Mouse (Mus musculus): Measurements from ENCODE around the gene Snd1.

Snd1 gene

DNA sequence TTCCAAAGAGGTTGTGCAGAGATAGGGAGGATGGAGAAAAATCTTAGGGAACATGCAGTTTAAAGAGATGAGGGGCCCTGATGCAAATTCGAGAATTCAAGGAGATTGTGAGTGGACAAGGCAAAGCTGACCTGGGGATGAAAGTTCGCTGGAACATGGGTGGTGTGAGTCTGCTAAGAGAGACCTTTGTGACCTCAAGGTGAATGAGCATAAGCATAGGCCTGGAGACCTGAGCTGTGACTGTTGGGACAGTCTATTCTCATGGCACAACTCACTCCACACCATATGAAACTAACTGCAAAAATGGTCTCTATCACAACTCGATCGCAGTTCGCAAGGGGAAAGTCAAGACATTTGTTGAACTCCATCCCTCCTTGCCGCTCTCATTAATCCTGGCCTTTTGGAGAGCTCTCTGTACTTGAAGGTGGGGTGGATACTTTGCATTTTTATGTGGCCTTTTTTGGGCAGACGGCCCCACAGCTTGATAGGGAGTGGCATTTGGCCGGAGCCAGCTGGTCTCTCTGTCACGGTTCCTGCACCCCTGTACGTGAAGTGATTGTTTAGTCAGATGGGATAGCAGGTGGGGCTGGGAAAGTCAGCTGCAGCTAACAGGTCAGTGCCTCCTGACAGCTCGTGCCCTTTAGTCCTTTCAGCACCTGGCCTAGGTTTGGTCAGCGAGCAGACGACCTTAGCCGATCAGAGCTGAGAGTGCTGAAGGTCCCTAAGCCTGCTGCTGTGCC, 273.2 kb downstream of the Snd1 start:
- in situ Hi-C loops (cut with MseI, MboI), result no loop called here

DNA sequence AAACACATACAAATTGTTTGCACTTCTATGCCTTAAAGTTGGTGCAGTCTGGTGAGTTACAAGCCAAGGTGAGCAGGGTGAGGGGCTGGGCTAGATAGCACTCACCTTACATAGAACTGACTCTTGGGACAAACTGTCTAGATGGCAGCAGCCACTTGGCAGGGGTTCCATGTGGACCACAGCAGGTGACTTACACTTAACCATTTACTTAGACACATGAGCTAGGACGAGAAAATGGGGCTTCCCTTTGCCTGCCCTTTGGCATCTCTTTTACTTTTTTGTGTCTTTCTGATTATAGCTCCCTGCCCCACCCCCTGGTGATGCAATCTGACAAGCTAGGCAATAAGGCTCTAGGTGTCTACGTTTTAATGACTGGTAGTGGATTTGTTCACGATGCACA, 274.3 kb downstream of the Snd1 start:
- in situ Hi-C loops (cut with MseI, MboI), result no loop called here

DNA sequence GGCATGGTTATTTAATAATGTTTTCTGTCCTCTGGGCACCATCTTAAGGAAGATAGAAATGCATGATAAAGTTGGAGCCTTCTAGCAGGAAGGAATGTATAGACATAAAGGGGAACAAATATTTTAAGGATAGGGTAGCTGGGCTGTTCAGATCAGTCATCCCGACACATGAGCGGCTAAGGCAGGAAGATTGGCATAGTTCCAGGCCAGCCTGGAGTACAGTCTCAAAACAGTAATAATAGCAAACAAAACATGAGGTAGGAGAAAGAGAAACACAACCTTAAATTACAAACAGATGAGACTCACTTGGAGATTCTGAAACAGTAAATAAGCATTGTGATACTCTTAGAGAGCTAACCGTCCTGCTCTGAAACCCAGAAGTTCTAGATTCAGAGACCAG, 276.2 kb downstream of the Snd1 start:
- in situ Hi-C loops (cut with MseI, MboI), result no loop called here

DNA sequence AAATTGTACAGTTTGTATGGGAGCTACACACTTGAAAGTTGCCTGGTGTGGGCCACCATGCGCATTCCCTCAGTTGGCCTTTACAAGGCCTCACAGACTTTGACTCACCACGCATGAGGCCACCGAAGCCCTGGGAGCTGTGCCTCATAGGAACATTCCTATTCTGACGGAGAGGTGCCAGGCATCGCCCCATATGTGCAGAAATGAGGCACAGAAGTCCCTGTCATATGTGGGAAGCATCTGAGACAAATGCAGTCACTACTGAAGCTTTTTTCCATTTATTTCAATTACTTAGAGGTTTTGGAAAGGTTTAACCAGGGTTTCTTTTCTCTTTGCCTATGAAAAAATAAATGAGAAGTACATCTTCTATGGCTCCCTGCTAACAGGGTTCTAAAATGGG, 278.3 kb downstream of the Snd1 start:
- in situ Hi-C loops (cut with MseI, MboI), result no loop called here

DNA sequence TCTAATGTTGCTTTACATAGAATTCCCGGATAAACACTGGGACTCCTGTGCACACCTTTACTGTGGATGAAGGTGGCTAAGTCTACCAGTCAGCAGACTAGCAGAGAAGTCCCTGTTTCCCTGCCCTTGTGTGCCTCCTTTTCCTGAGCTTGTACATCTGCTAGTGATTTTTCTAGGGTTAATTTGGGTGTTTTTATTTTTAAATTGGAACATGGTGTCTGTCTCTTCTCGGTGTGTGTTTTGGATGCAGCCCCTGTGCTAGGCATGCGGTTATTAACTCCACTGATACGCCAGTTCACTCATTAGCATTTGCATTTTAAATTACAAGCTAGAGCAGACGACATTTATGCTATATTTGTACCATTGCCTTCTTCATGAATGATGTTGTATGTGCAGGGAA, 278.7 kb downstream of the Snd1 start:
- in situ Hi-C loops (cut with MseI, MboI), result no loop called here

DNA sequence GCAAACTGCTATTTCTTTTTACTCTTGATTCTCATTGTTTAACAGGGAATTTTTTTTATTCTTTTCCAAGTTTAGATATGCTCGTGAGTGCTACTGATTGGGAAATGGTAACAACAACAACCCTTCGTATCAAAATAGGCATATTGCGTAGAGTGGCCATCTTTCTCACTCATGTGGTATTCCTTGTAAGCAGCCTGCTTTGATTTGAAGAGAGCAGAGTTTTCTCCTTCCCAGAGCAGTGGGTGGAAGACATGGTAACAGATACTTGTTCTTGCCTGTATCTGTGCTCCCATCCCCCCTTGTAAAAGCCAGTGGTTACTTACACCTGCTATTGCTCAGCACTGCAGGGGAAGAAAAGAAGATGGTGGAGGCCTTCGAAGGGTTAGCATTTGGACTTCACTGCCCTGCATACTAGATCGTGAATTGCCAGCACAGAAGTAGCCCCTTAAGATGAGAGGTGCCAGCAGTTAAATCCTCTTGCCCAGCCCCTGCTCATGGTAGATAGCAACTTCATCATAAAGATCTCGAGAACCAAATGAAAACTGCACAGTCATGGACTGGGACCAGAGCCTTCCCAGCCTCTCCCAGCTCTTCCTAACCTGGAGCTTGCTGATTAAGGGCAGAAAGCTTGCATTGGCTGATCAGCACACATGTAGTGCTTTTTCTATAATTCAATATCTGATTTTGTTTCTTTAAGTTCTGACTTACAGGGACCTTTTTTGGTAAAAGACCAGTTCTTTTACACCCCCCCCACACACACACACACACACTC, 279.4 kb downstream of the Snd1 start:
- in situ Hi-C loops (cut with MseI, MboI), result no loop called here

DNA sequence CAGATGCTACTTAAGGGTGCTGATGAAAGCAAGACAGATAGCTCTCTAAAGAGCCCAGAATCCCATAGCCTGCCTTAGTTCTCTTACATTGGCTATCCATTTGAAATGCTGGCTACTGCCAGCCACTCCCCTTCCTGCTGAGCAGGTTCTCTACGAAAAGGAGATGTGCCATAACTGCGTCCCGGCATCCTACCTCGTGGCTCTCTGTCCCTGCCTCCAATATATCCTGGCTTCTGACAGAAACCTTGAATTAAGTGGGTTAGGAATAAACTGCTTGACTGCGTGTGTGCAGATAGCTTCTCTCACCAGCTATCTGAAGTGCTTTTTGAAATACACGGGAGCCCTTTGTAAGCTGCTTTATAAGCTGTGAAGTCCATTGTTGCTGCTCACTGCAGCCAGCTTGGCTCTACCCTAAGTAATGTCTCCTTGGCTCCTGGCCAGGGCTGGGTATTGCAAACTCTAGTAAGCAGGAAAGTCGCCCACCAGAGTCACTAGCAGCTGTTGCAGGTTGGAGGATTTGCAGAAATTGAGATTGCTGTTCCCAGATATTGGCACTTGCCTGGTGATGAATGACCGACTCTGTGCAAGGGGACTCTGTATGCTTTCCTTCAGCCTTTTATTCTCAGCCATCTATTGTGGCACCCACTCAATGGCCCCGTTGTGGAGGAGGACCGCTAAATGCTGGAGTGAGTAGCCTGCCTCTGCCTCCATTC, 281.5 kb downstream of the Snd1 start:
- in situ Hi-C loops (cut with MseI, MboI), result no loop called here

DNA sequence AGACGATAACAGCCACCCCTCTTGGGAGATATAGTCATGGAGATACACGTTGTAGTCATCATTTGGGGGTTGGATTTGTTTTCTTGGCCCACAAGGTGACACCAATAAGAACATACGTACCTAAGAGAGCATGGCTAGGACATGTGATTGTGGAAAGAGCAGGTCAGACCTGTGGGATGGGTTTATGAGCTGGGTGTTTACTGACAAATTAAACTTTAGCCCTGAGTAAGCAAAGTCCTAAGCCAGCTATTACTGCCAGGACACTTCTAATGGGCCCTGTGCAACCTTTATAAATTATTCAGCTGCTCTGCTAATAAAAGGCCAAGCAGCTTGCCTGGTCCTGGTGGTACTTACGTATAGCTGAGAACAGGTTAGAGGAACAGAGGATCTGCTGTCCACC, 283.4 kb downstream of the Snd1 start:
- in situ Hi-C loops (cut with MseI, MboI), result no loop called here

DNA sequence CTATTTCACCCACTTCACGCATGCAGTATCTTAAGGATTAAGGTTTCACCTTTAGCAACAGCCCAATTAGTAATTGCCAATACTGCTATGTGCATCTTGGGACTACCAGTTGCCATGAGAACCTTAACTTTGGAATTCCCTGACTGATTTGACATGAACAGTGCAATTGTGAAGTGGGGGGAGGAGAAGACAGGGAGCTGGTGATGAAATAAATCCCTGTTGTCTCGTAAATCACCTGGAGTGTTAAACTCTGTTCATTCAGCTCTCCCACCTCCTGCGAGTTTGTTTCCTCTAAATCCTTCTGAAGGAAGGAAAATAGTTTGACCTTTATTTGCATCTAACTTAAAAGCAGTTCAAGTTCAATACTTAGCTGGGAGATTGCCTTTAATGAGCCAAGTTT, 286.8 kb downstream of the Snd1 start:
- in situ Hi-C loops (cut with MseI, MboI), result no loop called here

DNA sequence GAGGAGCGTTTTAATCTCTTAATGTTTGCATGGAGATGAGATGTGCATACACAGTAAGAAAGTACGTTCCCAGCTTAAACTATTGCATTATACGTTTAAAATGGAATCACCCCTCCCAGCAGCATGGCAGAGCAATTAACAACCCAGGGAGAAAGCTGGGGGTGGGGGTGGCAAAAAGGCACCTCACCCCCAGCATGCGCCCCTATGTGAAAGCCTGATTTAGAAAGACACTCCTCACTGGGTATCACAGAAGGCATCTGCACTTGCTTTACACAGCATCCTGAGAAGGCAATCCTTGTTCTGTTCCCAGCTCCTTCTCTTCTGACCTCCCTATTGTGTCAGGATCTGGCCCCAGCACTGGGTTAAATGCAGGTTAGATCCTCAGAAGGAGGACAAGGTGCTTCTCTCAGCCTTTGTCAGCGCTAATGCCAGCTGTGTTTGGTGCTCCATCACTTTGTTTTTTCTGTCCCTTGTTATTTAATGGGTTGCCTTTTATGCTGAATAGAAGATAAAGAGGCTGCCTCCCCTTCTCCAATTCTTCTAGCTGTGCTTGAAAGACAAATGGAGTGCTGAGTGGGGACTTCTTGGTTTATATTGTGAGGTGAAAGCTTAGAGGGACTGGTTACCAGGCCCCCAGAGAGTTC, 287.3 kb downstream of the Snd1 start:
- in situ Hi-C loops (cut with MseI, MboI), result no loop called here

DNA sequence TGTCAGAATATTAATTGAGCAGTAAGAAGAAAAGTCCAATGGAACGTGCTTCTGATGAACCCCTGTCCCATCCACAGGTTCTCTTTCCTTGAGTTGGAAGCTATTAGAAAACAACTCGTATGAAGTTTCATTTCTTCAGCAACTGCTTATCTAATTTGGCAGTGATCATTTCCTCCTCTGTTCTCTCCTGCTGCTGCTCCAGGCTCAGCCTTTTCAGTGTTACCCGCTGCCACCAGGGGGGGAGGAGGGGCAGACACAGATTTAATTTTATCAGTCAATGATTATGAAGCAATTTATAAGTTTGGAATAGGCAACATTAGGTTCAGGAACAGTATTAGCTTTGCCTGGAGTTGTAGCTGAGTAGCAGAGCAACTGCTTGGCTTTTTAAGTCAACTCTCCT, 291.7 kb downstream of the Snd1 start:
- in situ Hi-C loops (cut with MseI, MboI), result no loop called here

DNA sequence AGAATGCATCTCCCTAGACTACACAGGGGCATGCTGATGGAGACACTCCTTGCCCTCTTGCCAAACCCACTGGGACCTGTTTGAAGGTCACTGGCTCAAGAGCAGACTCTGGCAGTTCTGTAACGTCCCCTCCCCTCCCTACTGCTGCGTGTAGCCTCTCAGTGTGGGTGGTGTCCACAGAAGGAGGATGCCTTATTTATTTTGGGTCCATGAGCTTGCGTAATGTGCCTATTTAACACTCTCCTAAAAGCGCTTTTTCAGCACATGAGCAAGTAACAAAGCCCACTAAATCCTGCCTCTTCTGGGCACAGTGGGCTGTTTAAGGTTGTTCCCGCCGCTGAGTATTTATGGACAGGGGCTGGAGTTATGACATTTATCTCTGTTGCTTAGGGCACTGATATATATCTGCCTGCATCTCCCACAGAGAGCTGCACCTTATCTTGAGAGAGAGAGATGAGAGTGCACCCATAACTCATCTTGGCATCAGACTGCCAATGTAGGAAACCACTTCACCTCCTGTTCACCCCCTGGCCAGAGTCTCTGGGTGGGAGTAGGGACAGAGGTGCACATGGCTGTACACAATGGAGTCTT, 293.0 kb downstream of the Snd1 start:
- in situ Hi-C loops (cut with MseI, MboI), result no loop called here

DNA sequence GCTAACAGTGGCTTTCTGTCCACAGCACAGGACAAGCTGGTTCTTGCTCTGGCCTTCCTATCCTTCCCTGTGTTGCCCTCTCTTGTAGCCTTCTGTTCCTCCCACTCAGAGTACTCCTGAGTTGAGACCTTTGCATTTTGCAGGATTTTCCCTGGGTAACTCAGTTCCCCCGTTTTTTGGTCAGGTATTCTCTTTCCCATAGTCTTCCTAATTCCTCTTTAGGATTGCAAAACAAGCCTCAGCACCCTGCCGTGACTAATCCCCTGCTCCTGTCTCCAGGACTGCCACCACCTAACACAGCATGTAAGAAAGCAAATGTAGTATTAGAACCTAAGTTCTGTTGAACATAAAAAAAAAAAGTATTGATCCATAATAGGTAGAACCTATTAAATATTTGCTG, 296.4 kb downstream of the Snd1 start:
- in situ Hi-C loops (cut with MseI, MboI), result no loop called here

DNA sequence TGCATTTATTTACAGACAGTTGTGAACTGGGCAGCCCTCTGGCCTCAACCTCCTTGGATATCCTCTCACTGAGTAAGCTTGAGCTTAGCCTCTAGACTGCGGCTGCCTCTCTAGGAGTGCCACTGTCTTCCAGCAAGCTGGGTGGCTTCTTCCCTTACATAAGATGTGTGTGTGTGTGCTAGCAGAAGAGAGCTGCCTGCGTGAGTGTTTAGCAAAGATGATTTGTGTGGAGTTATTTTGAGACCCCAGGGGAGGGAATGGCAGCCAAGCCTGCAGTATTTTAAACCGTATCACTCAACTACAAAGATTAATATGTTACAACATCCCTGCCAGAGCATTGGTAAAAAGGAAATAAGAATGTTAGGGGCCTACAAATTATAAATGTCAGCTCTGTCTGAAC, 306.8 kb downstream of the Snd1 start:
- in situ Hi-C loops (cut with MseI, MboI), result no loop called here

DNA sequence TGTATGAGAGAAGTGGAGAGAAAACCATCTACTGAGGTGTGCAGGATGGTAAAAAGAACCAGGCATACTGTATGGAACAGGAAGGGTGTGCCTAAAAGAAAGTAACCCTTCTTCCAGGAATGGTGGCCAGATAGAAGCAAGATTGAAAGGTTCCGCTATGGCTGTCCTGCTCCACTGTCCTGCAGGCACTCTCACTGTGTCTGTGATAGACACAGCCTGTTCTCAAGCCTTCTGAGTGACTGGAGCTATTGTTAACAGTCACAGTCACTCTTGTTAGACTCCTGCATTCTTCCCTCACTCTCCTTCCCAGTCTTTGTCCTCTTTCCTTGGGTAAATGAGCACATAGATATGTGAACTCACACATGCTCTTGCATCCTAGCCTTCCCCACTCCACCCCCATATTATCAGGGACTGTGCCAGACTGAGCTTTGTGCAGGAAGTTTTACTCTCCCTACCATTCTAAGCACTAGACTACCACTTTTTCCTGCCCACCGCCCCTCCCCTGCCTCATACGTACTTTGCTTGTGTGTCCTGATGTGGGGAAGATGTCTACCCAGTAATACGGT, 308.2 kb downstream of the Snd1 start:
- in situ Hi-C loops (cut with MseI, MboI), result no loop called here

DNA sequence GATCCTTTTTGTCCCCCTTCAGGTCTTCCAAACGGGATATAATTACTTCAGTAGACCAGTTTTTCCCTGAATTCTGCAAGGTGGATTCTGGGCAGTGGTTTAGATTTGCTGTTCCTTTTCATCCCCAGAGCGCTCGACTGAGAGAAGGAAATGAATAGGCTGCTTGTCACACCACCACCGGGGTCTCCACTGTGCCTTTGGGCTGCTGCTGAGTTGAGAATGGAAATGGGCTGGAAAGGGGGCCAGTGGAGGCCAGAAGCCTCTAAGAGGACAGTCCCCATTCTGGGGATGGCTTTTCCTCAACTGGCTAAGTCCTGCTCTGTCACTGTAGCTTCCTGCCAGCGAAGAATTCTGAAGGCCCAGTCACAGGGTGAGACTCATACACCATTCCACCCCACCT, 309.0 kb downstream of the Snd1 start:
- in situ Hi-C loops (cut with MseI, MboI), result no loop called here

DNA sequence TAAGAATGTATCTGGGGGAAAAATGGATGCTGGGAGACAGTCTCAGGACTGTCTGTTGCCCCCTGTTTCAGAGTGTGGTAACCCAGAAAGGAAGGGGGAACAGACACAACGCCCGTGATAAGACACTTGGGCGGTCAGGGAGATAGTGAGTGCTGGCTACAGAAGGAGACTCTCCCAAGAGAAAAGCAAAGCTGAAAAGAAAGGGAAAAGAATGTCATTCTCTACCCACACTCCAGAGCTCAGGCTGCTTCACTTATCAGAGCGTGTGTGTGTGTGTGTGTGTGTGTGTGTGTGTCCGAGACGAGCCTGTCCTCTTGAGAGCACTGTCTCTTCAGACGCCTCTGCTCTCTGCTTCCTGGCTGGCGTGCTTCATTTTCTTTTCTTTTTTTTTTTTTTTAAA, 310.8 kb downstream of the Snd1 start:
- in situ Hi-C loops (cut with MseI, MboI), result no loop called here

DNA sequence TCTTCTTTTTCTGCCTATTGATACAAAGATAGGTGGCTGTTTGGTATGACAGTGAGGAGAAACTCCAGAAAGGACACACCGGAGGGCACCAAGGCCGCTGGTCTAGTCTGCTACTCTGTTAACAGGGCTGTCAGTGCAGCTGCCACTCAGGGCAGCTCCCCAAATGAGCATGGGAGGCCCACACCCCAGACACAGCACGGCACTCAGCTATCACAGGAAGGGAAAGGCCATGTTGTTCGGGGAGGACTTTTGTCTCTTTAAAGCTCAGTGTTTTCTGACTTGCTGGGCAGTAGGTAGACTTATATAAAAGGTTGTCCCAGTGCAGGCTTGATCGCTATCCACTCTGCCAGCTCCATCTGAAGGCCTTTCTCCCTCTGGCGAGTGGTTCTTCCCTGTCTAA, 312.2 kb downstream of the Snd1 start:
- in situ Hi-C loops (cut with MseI, MboI), result no loop called here

DNA sequence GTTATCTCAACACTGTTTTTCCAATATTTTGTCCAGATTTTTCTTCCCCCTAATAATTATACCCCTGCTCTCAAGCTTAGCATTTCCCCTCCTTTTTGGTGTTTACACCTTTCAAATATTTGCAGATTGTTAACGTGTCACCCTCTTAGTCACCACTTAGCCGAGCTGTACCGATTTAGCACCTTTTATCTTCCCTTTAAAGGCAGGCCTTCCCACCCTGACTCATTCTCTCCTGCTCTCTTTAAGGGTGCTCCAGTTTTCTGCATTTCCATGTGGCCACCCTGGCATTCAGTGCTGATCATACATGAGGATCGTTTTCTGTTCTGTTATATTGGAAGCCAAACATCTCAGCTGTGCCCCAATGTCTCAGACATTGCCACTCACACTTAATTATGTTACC, 314.7 kb downstream of the Snd1 start:
- in situ Hi-C loops (cut with MseI, MboI), result no loop called here

DNA sequence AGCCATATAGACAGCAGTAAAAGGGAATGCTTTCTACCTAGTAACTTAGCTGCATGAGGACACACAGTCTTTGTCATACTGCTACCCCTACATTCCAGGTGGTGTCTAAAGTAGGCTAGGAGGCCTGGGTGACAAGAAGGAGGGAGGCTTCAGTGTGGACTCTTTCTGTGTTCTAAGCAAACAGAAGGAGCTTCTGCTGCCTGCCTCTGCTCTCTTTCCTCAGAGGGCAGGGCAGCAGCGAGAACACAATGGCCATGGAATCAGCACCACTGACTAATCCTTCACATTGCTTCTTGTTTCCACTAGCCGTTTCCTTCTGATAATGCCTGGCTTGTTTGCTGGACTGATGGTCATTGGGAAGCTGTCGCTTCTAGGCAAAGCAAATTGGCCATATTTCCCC, 316.2 kb downstream of the Snd1 start:
- in situ Hi-C loops (cut with MseI, MboI), result no loop called here

DNA sequence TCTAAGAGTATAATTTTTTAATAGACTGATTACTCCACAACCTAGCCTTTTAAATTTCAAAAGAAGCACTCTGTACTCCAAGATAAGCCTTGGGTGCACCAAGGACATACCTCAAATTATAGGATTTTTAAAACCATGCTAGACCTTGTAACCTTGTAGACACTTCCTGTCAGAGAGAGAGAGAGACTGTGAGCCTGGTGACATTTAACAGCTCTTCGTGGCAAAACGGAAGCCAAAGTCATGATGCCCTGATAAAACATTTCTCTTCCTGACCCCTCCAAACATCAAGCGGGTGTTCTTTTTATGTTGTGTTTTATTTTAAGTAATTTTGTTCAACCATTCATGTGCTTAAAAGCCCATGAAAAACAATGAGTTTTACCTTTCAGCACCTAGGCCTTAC, 316.9 kb downstream of the Snd1 start:
- in situ Hi-C loops (cut with MseI, MboI), result no loop called here

DNA sequence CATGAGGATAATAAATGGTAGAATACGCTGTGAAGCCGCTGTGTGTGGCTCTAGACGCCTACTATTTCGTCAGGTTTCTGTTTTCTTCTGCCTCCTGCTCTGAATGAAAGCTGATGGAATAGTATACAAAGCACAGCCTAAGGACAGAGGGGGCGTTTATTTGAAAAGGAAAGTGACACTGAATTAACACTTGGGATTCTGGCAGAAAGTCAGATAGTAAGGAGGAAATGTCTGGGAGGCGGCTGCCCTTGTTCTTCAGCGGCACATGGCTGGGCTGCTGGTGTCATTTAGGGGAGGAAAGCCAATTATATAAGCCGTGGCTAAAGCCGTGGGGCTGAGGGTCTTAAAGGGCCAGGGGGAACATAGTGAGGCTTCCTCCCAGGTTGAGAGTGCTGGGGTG, 320.4 kb downstream of the Snd1 start:
- in situ Hi-C loops (cut with MseI, MboI), result no loop called here
